In genomic region chr2:130961851-130962250, GRCm38 (mm10) we compare ENCODE assay signal across 8 mouse cellular contexts. TPM values are rescaled to one million over a fixed set of nuclear protein-coding genes. Genes with fewer than 3 reads are reported as not detected.
A peak's percentile ranks its signal among the peaks of the same experiment; 100 is the strongest.
DNase-seq lines count a peak whose midpoint lies in the region; ATAC-seq and TF ChIP-seq lines count a peak whose summit lies in the region.

No protein-coding gene starts in this region.

- no peaks in the 10 kb centered on the region for H3K27me3 ChIP-seq in heart, adult 2 months (ENCODE audit: control insufficient read depth, insufficient read depth, low read length)
- no peaks in the 10 kb centered on the region for H3K27me3 ChIP-seq in heart, embryonic 11.5 days (ENCODE audit: control insufficient read depth, insufficient read depth, low read length)
- no peaks in the 10 kb centered on the region for H3K27me3 ChIP-seq in midbrain, postnatal 0 days (ENCODE audit: insufficient read depth, low read length)

- no peaks in the 10 kb centered on the region for H3K9me3 ChIP-seq in heart, embryonic 11.5 days (replicated peaks; ENCODE audit: control insufficient read depth, low read length)
- no peaks in the 10 kb centered on the region for H3K9me3 ChIP-seq in midbrain, postnatal 0 days (ENCODE audit: low read length)

- peak; percentile 78 for TF ChIP-seq CTCF in heart, adult 2 months (IDR thresholded peaks at IDR 0.05)
- peak; percentile 81 for TF ChIP-seq CTCF in midbrain, postnatal 0 days (IDR thresholded peaks at IDR 0.05)

- H3K36me3 ChIP-seq in heart, adult 2 months (ENCODE audit: control insufficient read depth, insufficient read depth, low read length) = no peaks in the 10 kb centered on the region
- no peaks in the 10 kb centered on the region for H3K36me3 ChIP-seq in heart, embryonic 11.5 days (ENCODE audit: control insufficient read depth, insufficient read depth, low read length)
- H3K36me3 ChIP-seq in midbrain, postnatal 0 days (ENCODE audit: insufficient read depth, low read length) = peaks cover 12% of the 10 kb centered on the region; the same call in 1 of the 2 replicates

- TF ChIP-seq POLR2A in heart, adult 2 months (IDR thresholded peaks at IDR 0.05; ENCODE audit: insufficient read depth, low read depth, low read length) = no peak

- no peaks in the 10 kb centered on the region for H3K4me1 ChIP-seq in heart, adult 2 months (ENCODE audit: control insufficient read depth, insufficient read depth, low read length)
- H3K4me1 ChIP-seq in heart, embryonic 11.5 days (ENCODE audit: control insufficient read depth, insufficient read depth, low read length) = no peaks in the 10 kb centered on the region
- no peaks in the 10 kb centered on the region for H3K4me1 ChIP-seq in midbrain, postnatal 0 days (ENCODE audit: insufficient read depth, low read length)

- H3K4me2 ChIP-seq in heart, embryonic 11.5 days = no peak overlapping the region
- H3K4me2 ChIP-seq in midbrain, postnatal 0 days (ENCODE audit: low read depth, low read length, poor library complexity, severe bottlenecking) = no peak overlapping the region

- no peak for DNase-seq in heart, adult 2 months
- DNase-seq in thymus, postnatal 14 days = peak; percentile 9
- DNase-seq in thymus, postnatal 36 days = no peak
- DNase-seq in midbrain, postnatal 0 days (ENCODE audit: low spot score) = peak; percentile 56
- DNase-seq in urinary bladder, postnatal 14 days (ENCODE audit: low spot score) = no peak
- DNase-seq in adrenal gland, adult 8-10 months = no peak

- no peak for TF ChIP-seq EP300 in heart, adult 2 months (IDR thresholded peaks at IDR 0.05; ENCODE audit: insufficient read depth, low read depth, low read length)

- no peak overlapping the region for H3K9ac ChIP-seq in heart, adult 2 months (ENCODE audit: low read depth, low read length)
- no peak overlapping the region for H3K9ac ChIP-seq in heart, embryonic 11.5 days (ENCODE audit: low read depth, low read length)
- no peak overlapping the region for H3K9ac ChIP-seq in midbrain, postnatal 0 days (replicated peaks; ENCODE audit: low read length, poor library complexity, severe bottlenecking)

- intact Hi-C loops in heart, adult 2 months (cut with DNase I) = loop anchor here (5.0 kb wide), 3 partner anchors 200 to 455 kb away; partner anchors contain the start of gene 1700037H04Rik

- no peak overlapping the region for H3K27ac ChIP-seq in heart, adult 2 months
- no peak overlapping the region for H3K27ac ChIP-seq in heart, embryonic 11.5 days (ENCODE audit: low read depth, low read length)
- H3K27ac ChIP-seq in midbrain, postnatal 0 days (ENCODE audit: low read depth, low read length) = no peak overlapping the region

- H3K4me3 ChIP-seq in heart, adult 2 months = no peak overlapping the region
- H3K4me3 ChIP-seq in heart, embryonic 11.5 days (ENCODE audit: low read depth, low read length) = no peak overlapping the region
- no peak overlapping the region for H3K4me3 ChIP-seq in midbrain, postnatal 0 days (ENCODE audit: low read depth, low read length)

- no peak for ATAC-seq in heart, embryonic 11.5 days (replicated peaks; ENCODE audit: insufficient number of reproducible peaks, low FRiP score, low TSS enrichment)
- peak; percentile 82 for ATAC-seq in erythroid progenitor cell, adult 5-6 weeks (replicated peaks; ENCODE audit: low FRiP score, poor library complexity, severe bottlenecking)
- no peak for ATAC-seq in midbrain, postnatal 0 days (ENCODE audit: low FRiP score)

- no peaks in the 10 kb centered on the region for H3K79me2 ChIP-seq in heart, adult 2 months (replicated peaks; ENCODE audit: control insufficient read depth, insufficient read depth, low read length)

RNA-seq across cellular contexts. Expression of gene Atrn, which starts 55.6 kb away (rescaled TPM):
- 10 to 100 TPM; 23.8 to 24.0 TPM for total RNA-seq in heart, adult 2 months (2021)
- 8.2 and 16.4 TPM in 2 replicates for polyA plus RNA-seq in heart, adult 2 months (2012; rRNA removed)
- polyA plus RNA-seq in heart, embryonic 11.5 days (2014; fragmentation: Nextera tagmentation; extraction: Ambion mirVana) = 6.5 and 8.0 TPM in 2 replicates
- 9.7 and 10.1 TPM in 2 replicates for total RNA-seq in erythroid progenitor cell, adult 5-6 weeks (2015; ENCODE audit: low replicate concordance)
- total RNA-seq in erythroid progenitor cell, adult 5-6 weeks (2017; ENCODE audit: low replicate concordance) = 5.8 and 13.7 TPM in 2 replicates
- 84.4 and 93.9 TPM in 2 replicates for total RNA-seq in midbrain, postnatal 0 days (2014; rRNA removed)
- 11.8 and 13.5 TPM in 2 replicates for polyA plus RNA-seq in midbrain, postnatal 0 days (2015; fragmentation: Nextera tagmentation; extraction: Ambion mirVana)
- total RNA-seq in adrenal gland, adult 8-10 months (2022) = 10 to 100 TPM; 35.4 to 45.0 (median 39.4) TPM

RNA-seq across cellular contexts. Expression of gene 4930402H24Rik, which starts 55.6 kb away (rescaled TPM):
- 10 to 100 TPM; 50.7 to 52.3 TPM for total RNA-seq in heart, adult 2 months (2021)
- polyA plus RNA-seq in heart, adult 2 months (2012; rRNA removed) = 34.2 and 62.3 TPM in 2 replicates
- polyA plus RNA-seq in heart, embryonic 11.5 days (2014; fragmentation: Nextera tagmentation; extraction: Ambion mirVana) = 47.8 and 48.6 TPM in 2 replicates
- total RNA-seq in erythroid progenitor cell, adult 5-6 weeks (2015; ENCODE audit: low replicate concordance) = 14.7 and 32.4 TPM in 2 replicates
- total RNA-seq in erythroid progenitor cell, adult 5-6 weeks (2017; ENCODE audit: low replicate concordance) = 16.0 and 37.9 TPM in 2 replicates
- 112 and 200 TPM in 2 replicates for total RNA-seq in midbrain, postnatal 0 days (2014; rRNA removed)
- 49.5 and 58.1 TPM in 2 replicates for polyA plus RNA-seq in midbrain, postnatal 0 days (2015; fragmentation: Nextera tagmentation; extraction: Ambion mirVana)
- total RNA-seq in adrenal gland, adult 8-10 months (2022) = 10 to 100 TPM; 24.7 to 48.2 (median 35.1) TPM

Comparison
In these comparisons a context has a peak if more than half of its experiments do, and no peak if none do; other contexts are left out.
1. DNase-seq: peak in thymus, postnatal 14 days (single experiment) and midbrain, postnatal 0 days (single experiment); none in heart, adult 2 months (0 of 2), thymus, postnatal 36 days (0 of 2), urinary bladder, postnatal 14 days (single experiment) and adrenal gland, adult 8-10 months (single experiment).